Mouse (Mus musculus) C2C12 (cell line): ENCODE measurements around the gene Cd164.

ENCODE experiments used
- CTCF ChIP-seq: IDR thresholded peaks from one replicate; pipeline ENCODE4 v1.5.1; 2011; ENCODE audit not compliant: control insufficient read depth, insufficient read depth, insufficient read length
- FOSL1 ChIP-seq: IDR thresholded peaks from one replicate; pipeline ENCODE4 v1.8.0; 2011; ENCODE audit warnings: mild to moderate bottlenecking, low read length; ENCODE audit not compliant: poor library complexity, insufficient read depth, severe bottlenecking

GRCm38 (mm10) chr10:41536714-41537113, 17.5 kb downstream of the Cd164 start:
- no peak for TF ChIP-seq CTCF
- TF ChIP-seq FOSL1, result no peak
